Mouse (Mus musculus): Measurements from ENCODE around the gene Obsl1. TPM values are rescaled to one million over a fixed set of nuclear protein-coding genes. Genes with fewer than 3 reads are reported as not detected.
A peak's percentile ranks its signal among the peaks of the same experiment; 100 is the strongest.

Obsl1 gene
- polyA plus RNA-seq, 1 experiment, result 6.4 TPM

- Histone ChIP-seq H3K4me3 (ENCODE audit: insufficient read depth, low read depth, low read length) (peak overlapping the region; percentile 74; the same call in 1 of the 2 replicates), H3K36me3 (ENCODE audit: control insufficient read depth, insufficient read depth, low read length) (no peaks in the 10 kb centered on the region), H3K27ac (ENCODE audit: insufficient read depth, low read depth, low read length) (no peak overlapping the region), H3K4me1 (ENCODE audit: control insufficient read depth, insufficient read depth, low read length) (no peaks in the 10 kb centered on the region), H3K27me3 (replicated peaks; ENCODE audit: control insufficient read depth, insufficient read depth, low read length) (no peaks in the 10 kb centered on the region)
- DNase-seq, result no peak
- WGBS, result 97% methylated on average over 13 of the region's 13 CpGs
- TF ChIP-seq CTCF (conservative IDR thresholded peaks at IDR 0.05; ENCODE audit: insufficient read depth, insufficient read length, low read depth, low read length) (no peak), POLR2A (IDR thresholded peaks at IDR 0.05; ENCODE audit: low read depth, low read length) (no peak)
These were observed 41.1 kb upstream of the Obsl1 start for GRCm38 (mm10) chr1:75547351-75547750.

- peaks cover 2% of the 10 kb centered on the region; the same call in 1 of the 2 replicates for H3K4me1 ChIP-seq (ENCODE audit: control insufficient read depth, insufficient read depth, low read length)
- peak within 1 kb of the TSS; percentile 6; the same call in 1 of the 2 replicates for H3K27ac ChIP-seq (ENCODE audit: insufficient read depth, low read depth, low read length)
- H3K36me3 ChIP-seq (ENCODE audit: control insufficient read depth, insufficient read depth, low read length), result no peaks in the 10 kb centered on the region
- peak; percentile 70 for DNase-seq
- no peak for TF ChIP-seq POLR2A (IDR thresholded peaks at IDR 0.05; ENCODE audit: low read depth, low read length)
- no peak for TF ChIP-seq CTCF (conservative IDR thresholded peaks at IDR 0.05; ENCODE audit: insufficient read depth, insufficient read length, low read depth, low read length)
- peak within 1 kb of the TSS; percentile 74 for H3K4me3 ChIP-seq (ENCODE audit: insufficient read depth, low read depth, low read length)
- no peaks in the 10 kb centered on the region for H3K27me3 ChIP-seq (replicated peaks; ENCODE audit: control insufficient read depth, insufficient read depth, low read length)
- WGBS, result 2% methylated on average over 58 of the region's 64 CpGs
These were observed 40.0 kb upstream of the Obsl1 start, which contains the start of gene Slc4a3 for GRCm38 (mm10) chr1:75545965-75546956. Gene Slc4a3, plus strand, starts transcription at chr1:75546266.

GRCm38 (mm10) chr1:75544351-75544750 lies 38.1 kb upstream of the Obsl1 start:
- H3K4me3 ChIP-seq (ENCODE audit: insufficient read depth, low read depth, low read length), result no peak overlapping the region

GRCm38 (mm10) chr1:75541496-75541895 lies 35.2 kb upstream of the Obsl1 start:
- TF ChIP-seq POLR2A (IDR thresholded peaks at IDR 0.05; ENCODE audit: low read depth, low read length) (no peak), CTCF (conservative IDR thresholded peaks at IDR 0.05; ENCODE audit: insufficient read depth, insufficient read length, low read depth, low read length) (no peak)

More at GRCm38 (mm10) chr1:75544351-75544750, 38.1 kb upstream of the Obsl1 start:
- no peak overlapping the region for H3K27ac ChIP-seq (ENCODE audit: insufficient read depth, low read depth, low read length)
- TF ChIP-seq CTCF (conservative IDR thresholded peaks at IDR 0.05; ENCODE audit: insufficient read depth, insufficient read length, low read depth, low read length) (no peak), POLR2A (IDR thresholded peaks at IDR 0.05; ENCODE audit: low read depth, low read length) (no peak)
- no peaks in the 10 kb centered on the region for H3K27me3 ChIP-seq (replicated peaks; ENCODE audit: control insufficient read depth, insufficient read depth, low read length)
- no peaks in the 10 kb centered on the region for H3K36me3 ChIP-seq (ENCODE audit: control insufficient read depth, insufficient read depth, low read length)
- DNase-seq, result no peak
- 88% methylated on average over 6 of the region's 6 CpGs for WGBS
- peaks cover 3% of the 10 kb centered on the region; the same call in 1 of the 2 replicates for H3K4me1 ChIP-seq (ENCODE audit: control insufficient read depth, insufficient read depth, low read length)

GRCm38 (mm10) chr1:75538597-75539190 lies 32.4 kb upstream of the Obsl1 start:
- Histone ChIP-seq H3K36me3 (ENCODE audit: control insufficient read depth, insufficient read depth, low read length) (0 out of 2 replicates have a peak, but pooled peaks cover 2% of the 10 kb centered on the region), H3K27ac (ENCODE audit: insufficient read depth, low read depth, low read length) (no peak overlapping the region), H3K4me3 (ENCODE audit: insufficient read depth, low read depth, low read length) (no peak overlapping the region), H3K4me1 (ENCODE audit: control insufficient read depth, insufficient read depth, low read length) (peaks cover 3% of the 10 kb centered on the region; the same call in 1 of the 2 replicates), H3K27me3 (replicated peaks; ENCODE audit: control insufficient read depth, insufficient read depth, low read length) (no peaks in the 10 kb centered on the region)
- no peak for TF ChIP-seq CTCF (conservative IDR thresholded peaks at IDR 0.05; ENCODE audit: insufficient read depth, insufficient read length, low read depth, low read length)
- no peak for DNase-seq
- WGBS, result 59% methylated on average over 9 of the region's 9 CpGs

More at GRCm38 (mm10) chr1:75541496-75541895, 35.2 kb upstream of the Obsl1 start:
- no peak overlapping the region for H3K4me3 ChIP-seq (ENCODE audit: insufficient read depth, low read depth, low read length)
- no peaks in the 10 kb centered on the region for H3K27me3 ChIP-seq (replicated peaks; ENCODE audit: control insufficient read depth, insufficient read depth, low read length)
- 72% methylated on average over 7 of the region's 7 CpGs for WGBS
- DNase-seq, result peak; percentile 51
- H3K36me3 ChIP-seq (ENCODE audit: control insufficient read depth, insufficient read depth, low read length), result no peaks in the 10 kb centered on the region
- H3K27ac ChIP-seq (ENCODE audit: insufficient read depth, low read depth, low read length), result no peak overlapping the region
- peaks cover 3% of the 10 kb centered on the region; the same call in 1 of the 2 replicates for H3K4me1 ChIP-seq (ENCODE audit: control insufficient read depth, insufficient read depth, low read length)

GRCm38 (mm10) chr1:75537587-75537986 lies 31.3 kb upstream of the Obsl1 start:
- DNase-seq, result no peak
- Histone ChIP-seq H3K27me3 (replicated peaks; ENCODE audit: control insufficient read depth, insufficient read depth, low read length) (no peaks in the 10 kb centered on the region), H3K27ac (ENCODE audit: insufficient read depth, low read depth, low read length) (no peak overlapping the region), H3K4me3 (ENCODE audit: insufficient read depth, low read depth, low read length) (no peak overlapping the region), H3K36me3 (ENCODE audit: control insufficient read depth, insufficient read depth, low read length) (0 out of 2 replicates have a peak, but pooled peaks cover 2% of the 10 kb centered on the region), H3K4me1 (ENCODE audit: control insufficient read depth, insufficient read depth, low read length) (peaks cover 3% of the 10 kb centered on the region; the same call in 1 of the 2 replicates)
- WGBS, result 79% methylated on average over 2 of the region's 2 CpGs
- no peak for TF ChIP-seq POLR2A (IDR thresholded peaks at IDR 0.05; ENCODE audit: low read depth, low read length)
- TF ChIP-seq CTCF (conservative IDR thresholded peaks at IDR 0.05; ENCODE audit: insufficient read depth, insufficient read length, low read depth, low read length), result no peak
